Mouse (Mus musculus) heart, embryonic 12.5 days (tissue): ENCODE measurements around the gene Naxd. TPM values are rescaled to one million over a fixed set of nuclear protein-coding genes. Genes with fewer than 3 reads are reported as not detected.

Experiments
- ATAC-seq: fragments of 200-750 bp; cut with Nextera tagmentation; 2 replicates; pipeline ENCODE4 v1.8.0; 2017; ENCODE audit warnings: moderate TSS enrichment, moderate library complexity; ENCODE audit not compliant: insufficient number of reproducible peaks, low FRiP score
- H3K27ac ChIP-seq: fragments of 300-500 bp; sonication (generic); 2 replicates; pipeline ENCODE4 v1.5.1; 2016; ENCODE audit warnings: mild to moderate bottlenecking, moderate library complexity; ENCODE audit not compliant: poor library complexity, severe bottlenecking
- H3K27me3 ChIP-seq: fragments of 300-500 bp; sonication (generic); replicated peaks from 2 replicates; pipeline ENCODE4 v1.6.1; 2016; ENCODE audit warnings: mild to moderate bottlenecking, moderate library complexity
- H3K36me3 ChIP-seq: fragments of 300-500 bp; sonication (generic); 2 replicates; pipeline ENCODE4 v1.6.1; 2016; ENCODE audit warnings: mild to moderate bottlenecking, moderate library complexity
- H3K4me1 ChIP-seq: fragments of 300-500 bp; sonication (generic); replicated peaks from 2 replicates; pipeline ENCODE4 v1.6.1; 2016; ENCODE audit warnings: mild to moderate bottlenecking
- H3K4me2 ChIP-seq: fragments of 300-500 bp; sonication (generic); 2 replicates; pipeline ENCODE4 v1.6.1; 2016; ENCODE audit warnings: mild to moderate bottlenecking, moderate library complexity
- H3K4me3 ChIP-seq: fragments of 300-500 bp; sonication (generic); 2 replicates; pipeline ENCODE4 v1.5.1; 2016; ENCODE audit warnings: mild to moderate bottlenecking
- H3K9ac ChIP-seq: fragments of 300-500 bp; sonication (generic); 2 replicates; pipeline ENCODE4 v1.6.1; 2016; ENCODE audit warnings: mild to moderate bottlenecking, moderate library complexity
- H3K9me3 ChIP-seq: fragments of 300-500 bp; sonication (generic); replicated peaks from 2 replicates; pipeline ENCODE4 v1.6.1; 2016; ENCODE audit warnings: mild to moderate bottlenecking, moderate library complexity
- WGBS: fragments of 180-500 bp; shearing (Covaris S2); methylation state at CpG from one replicate; pipeline ENCODE4 v1.1.7; 2016; 5-methylcytosine and 5-hydroxymethylcytosine counted together
- polyA plus RNA-seq: library from polyadenylated mRNA; unstranded; fragments of >200 nt; fragmentation: Nextera tagmentation; extraction: Ambion mirVana; gene quantifications from 2 replicates; pipeline ENCODE4 v1.2.1, GENCODE M21; 2016

The Naxd gene
- polyA plus RNA-seq, 1 experiment from 2014 or later, result 71.0 TPM

- H3K27me3 ChIP-seq, result peaks cover 10% of the 10 kb centered on the region; the same call in 1 of the 2 replicates
- no peaks in the 10 kb centered on the region for H3K9me3 ChIP-seq
- H3K4me1 ChIP-seq, result peaks cover 54% of the 10 kb centered on the region
- 26% methylated on average over 4 of the region's 4 CpGs for WGBS
- peak overlapping the region; percentile 91 for H3K27ac ChIP-seq
- H3K36me3 ChIP-seq, result no peaks in the 10 kb centered on the region
- peak overlapping the region; percentile 47 for H3K9ac ChIP-seq
- H3K4me2 ChIP-seq, result peak overlapping the region; percentile 98
- no peak overlapping the region for H3K4me3 ChIP-seq
- ATAC-seq, result 0 out of 2 replicates have a peak, but pooled peaks have one; percentile 19
Observed at GRCm38 (mm10) chr8:11473072-11473471, 24.2 kb upstream of the Naxd start.

GRCm38 (mm10) chr8:11475397-11475796 lies 21.9 kb upstream of the Naxd start:
- Histone ChIP-seq H3K4me1 (peaks cover 66% of the 10 kb centered on the region), H3K27me3 (peaks cover 21% of the 10 kb centered on the region), H3K27ac (peak overlapping the region; percentile 91), H3K4me2 (peak overlapping the region; percentile 98), H3K36me3 (no peaks in the 10 kb centered on the region), H3K4me3 (peak overlapping the region; percentile 78), H3K9ac (peak overlapping the region; percentile 46; the same call in 1 of the 2 replicates), H3K9me3 (no peaks in the 10 kb centered on the region)
- 6% methylated on average over 9 of the region's 10 CpGs for WGBS
- no peak for ATAC-seq

GRCm38 (mm10) chr8:11475876-11476275 lies 21.4 kb upstream of the Naxd start:
- Histone ChIP-seq H3K36me3 (no peaks in the 10 kb centered on the region), H3K9me3 (no peaks in the 10 kb centered on the region), H3K4me1 (peaks cover 66% of the 10 kb centered on the region), H3K9ac (peak overlapping the region; percentile 37; the same call in 1 of the 2 replicates), H3K4me2 (peak overlapping the region; percentile 98), H3K4me3 (peak overlapping the region; percentile 78), H3K27me3 (peaks cover 23% of the 10 kb centered on the region), H3K27ac (peak overlapping the region; percentile 91)
- 11% methylated on average over 2 of the region's 2 CpGs for WGBS
- no peak for ATAC-seq

DNA sequence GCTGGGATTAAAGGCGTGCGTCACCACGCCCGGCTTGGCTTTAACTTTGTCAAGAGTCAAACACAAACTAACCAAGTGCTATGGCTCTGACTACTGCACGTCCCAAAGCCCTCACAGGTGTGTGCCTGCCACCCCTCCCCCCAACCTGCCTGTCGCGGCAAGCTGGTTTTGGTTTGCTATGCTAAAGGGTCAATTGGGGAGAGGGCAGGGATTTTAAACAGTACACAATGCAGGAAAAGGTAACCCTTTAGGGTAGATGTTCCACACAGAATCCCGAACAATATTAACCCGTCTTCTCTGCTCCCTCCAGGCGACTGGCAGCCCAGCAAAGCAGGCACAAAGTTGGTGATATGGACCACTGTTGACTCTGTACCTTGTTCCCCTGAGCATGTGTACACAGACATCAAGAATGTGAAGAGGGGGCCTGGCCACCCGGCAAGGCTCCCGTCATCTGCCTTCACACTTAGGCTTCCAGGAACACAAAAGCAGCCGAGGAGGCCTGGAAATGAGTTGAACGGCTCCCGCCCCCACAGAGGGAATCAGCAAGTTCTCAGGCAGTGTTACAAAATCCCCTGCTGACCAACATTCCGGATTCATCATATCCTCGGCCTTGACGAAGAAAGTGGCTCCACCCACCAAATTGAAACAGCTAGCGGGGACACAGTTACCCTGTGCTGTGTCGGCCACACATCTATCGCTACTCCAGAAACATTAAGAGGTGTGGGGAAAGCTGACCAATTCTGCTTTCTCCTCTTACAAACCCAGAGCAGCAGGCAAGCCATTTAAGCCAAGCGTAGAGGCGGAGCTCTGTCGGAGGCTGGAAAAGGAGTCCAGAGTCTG lies 20.7 kb upstream of the Naxd start:
- peak overlapping the region; percentile 56 for H3K9ac ChIP-seq
- peaks cover 61% of the 10 kb centered on the region for H3K4me1 ChIP-seq
- ATAC-seq, result no peak
- H3K27ac ChIP-seq, result peak overlapping the region; percentile 91
- 7% methylated on average over 24 of the region's 24 CpGs for WGBS
- H3K4me2 ChIP-seq, result peak overlapping the region; percentile 98
- H3K9me3 ChIP-seq, result no peaks in the 10 kb centered on the region
- no peaks in the 10 kb centered on the region for H3K36me3 ChIP-seq
- H3K4me3 ChIP-seq, result peak overlapping the region; percentile 78
- peaks cover 24% of the 10 kb centered on the region for H3K27me3 ChIP-seq

- no peak for ATAC-seq
- H3K4me3 ChIP-seq, result peak overlapping the region; percentile 78
- H3K4me2 ChIP-seq, result peak overlapping the region; percentile 98
- H3K4me1 ChIP-seq, result peaks cover 63% of the 10 kb centered on the region
- 4% methylated on average over 9 of the region's 9 CpGs for WGBS
- peak overlapping the region; percentile 91 for H3K27ac ChIP-seq
- peaks cover 28% of the 10 kb centered on the region for H3K27me3 ChIP-seq
- H3K9me3 ChIP-seq, result no peaks in the 10 kb centered on the region
- no peaks in the 10 kb centered on the region for H3K36me3 ChIP-seq
- peak overlapping the region; percentile 56 for H3K9ac ChIP-seq
Observed at GRCm38 (mm10) chr8:11477178-11477553, 20.1 kb upstream of the Naxd start.

DNA sequence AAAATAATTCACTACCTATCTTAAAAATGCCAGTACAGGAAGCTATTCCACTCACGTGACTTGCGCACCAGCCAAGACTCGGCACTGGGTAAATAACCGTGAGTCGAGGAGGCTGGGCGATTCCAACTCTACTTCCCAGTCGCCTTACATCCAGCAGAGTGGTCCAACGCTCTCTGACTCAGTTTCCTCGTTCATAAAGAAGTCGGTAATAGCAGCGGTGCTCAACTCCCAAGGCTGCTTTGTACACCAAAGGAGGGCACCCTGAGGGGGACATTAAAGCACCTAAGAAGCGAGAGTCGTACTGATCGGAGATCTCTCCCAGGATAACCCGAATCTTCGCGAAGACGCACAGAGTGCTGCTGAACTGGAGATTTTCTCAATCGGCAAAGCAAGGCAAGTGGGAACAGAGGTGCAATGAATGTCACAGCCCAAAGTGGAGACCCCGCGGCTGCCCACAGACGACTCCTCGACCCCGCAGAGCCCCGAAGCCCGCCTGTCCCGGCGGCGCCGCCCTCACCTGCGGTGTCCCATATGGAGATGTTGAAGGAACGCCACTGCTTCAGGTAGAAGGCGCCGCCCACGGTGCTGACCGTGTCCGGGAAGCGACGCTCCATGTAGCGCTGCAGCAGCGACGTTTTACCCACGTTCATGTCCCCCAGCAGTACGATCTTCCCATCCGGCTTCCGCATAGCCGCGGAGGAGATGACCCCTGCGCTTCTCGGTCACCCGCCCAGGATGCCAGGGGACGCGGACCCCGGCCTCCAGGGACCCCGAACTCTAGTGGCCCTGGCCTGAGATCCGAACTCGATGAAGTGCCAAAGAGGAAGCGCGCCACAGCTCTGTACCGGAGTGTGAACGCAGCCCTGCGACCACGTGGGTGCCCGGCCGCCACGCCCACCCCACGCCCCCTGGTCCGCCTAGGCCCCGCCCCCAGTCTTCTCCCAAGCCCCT lies 19.2 kb upstream of the Naxd start, which contains the start of gene Rab20:
TSS of gene Rab20 (minus strand) at position 900 of the 951 bp plus-strand sequence.
- H3K27ac ChIP-seq, result peak within 1 kb of the TSS; percentile 91
- H3K27me3 ChIP-seq, result peaks cover 28% of the 10 kb centered on the region
- H3K9ac ChIP-seq, result peak within 1 kb of the TSS; percentile 80
- H3K4me3 ChIP-seq, result peak within 1 kb of the TSS; percentile 78
- H3K4me1 ChIP-seq, result peaks cover 57% of the 10 kb centered on the region
- no peaks in the 10 kb centered on the region for H3K9me3 ChIP-seq
- peak; percentile 73 for ATAC-seq
- no peaks in the 10 kb centered on the region for H3K36me3 ChIP-seq
- WGBS, result under 1% methylated on average over 69 of the region's 69 CpGs
- H3K4me2 ChIP-seq, result peak within 1 kb of the TSS; percentile 98

GRCm38 (mm10) chr8:11478807-11479527 lies 18.3 kb upstream of the Naxd start:
- peaks cover 48% of the 10 kb centered on the region for H3K4me1 ChIP-seq
- peak overlapping the region; percentile 80 for H3K9ac ChIP-seq
- H3K27ac ChIP-seq, result peak overlapping the region; percentile 47

DNA sequence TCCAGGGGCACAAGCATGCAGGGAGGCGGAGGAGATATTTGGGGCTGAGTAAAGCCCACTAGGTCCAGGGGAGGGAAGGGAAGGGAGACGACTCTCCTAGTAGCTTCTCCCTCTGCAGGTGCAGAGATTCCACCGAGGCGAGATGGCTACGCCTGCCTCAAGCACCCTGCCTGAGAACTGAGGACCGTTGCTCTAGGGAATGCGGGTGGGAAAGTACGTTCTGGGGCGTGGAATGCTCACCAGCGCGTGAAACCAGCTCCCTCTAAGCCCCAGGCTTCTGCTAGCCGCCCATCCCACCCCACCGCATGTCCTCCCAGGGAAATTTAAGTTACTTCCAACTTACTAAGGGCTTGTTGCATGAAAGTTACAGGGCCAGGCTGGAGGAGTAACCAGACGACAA lies 17.7 kb upstream of the Naxd start:
- peak overlapping the region; percentile 80; the same call in 1 of the 2 replicates for H3K9ac ChIP-seq

More at GRCm38 (mm10) chr8:11478807-11479527, 18.3 kb upstream of the Naxd start:
- H3K4me2 ChIP-seq, result peak overlapping the region; percentile 98
- no peaks in the 10 kb centered on the region for H3K36me3 ChIP-seq
- 3% methylated on average over 23 of the region's 23 CpGs for WGBS
- no peaks in the 10 kb centered on the region for H3K9me3 ChIP-seq
- ATAC-seq, result no peak
- peak overlapping the region; percentile 78 for H3K4me3 ChIP-seq
- H3K27me3 ChIP-seq, result peaks cover 28% of the 10 kb centered on the region

DNA sequence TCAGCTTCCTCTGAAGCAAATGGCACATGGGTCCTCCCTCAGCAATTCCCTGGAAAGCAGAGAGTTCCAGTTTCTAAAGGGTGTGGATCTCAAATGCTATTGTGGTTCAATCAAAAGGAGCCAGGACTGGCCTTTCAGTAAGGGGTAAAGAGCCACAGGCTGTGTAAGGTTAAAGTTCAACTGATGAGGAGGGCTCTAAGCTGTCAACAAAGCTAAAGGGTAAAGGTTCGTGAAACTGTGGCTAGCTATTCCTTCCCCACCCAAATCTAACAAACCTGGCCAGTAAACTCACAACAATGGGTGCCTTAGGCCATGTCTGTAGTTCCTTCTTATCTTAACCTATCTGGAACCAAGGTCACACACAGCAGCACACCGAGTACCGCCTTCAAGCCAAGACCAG lies 15.4 kb upstream of the Naxd start:
- Histone ChIP-seq H3K4me2 (no peak overlapping the region), H3K4me1 (peaks cover 22% of the 10 kb centered on the region), H3K9me3 (no peaks in the 10 kb centered on the region), H3K36me3 (no peaks in the 10 kb centered on the region), H3K4me3 (no peak overlapping the region), H3K27me3 (peaks cover 22% of the 10 kb centered on the region), H3K9ac (no peak overlapping the region), H3K27ac (peak overlapping the region; percentile 85)
- WGBS, result 57% methylated on average over 3 of the region's 3 CpGs
- ATAC-seq, result no peak

More for the DNA sequence above, 17.7 kb upstream of the Naxd start:
- H3K36me3 ChIP-seq, result no peaks in the 10 kb centered on the region
- ATAC-seq, result no peak
- WGBS, result 11% methylated on average over 14 of the region's 14 CpGs
- H3K4me2 ChIP-seq, result peak overlapping the region; percentile 98
- no peaks in the 10 kb centered on the region for H3K9me3 ChIP-seq
- H3K27ac ChIP-seq, result no peak overlapping the region
- H3K4me3 ChIP-seq, result peak overlapping the region; percentile 78
- H3K27me3 ChIP-seq, result peaks cover 24% of the 10 kb centered on the region
- peaks cover 42% of the 10 kb centered on the region for H3K4me1 ChIP-seq

- Histone ChIP-seq H3K9me3 (no peaks in the 10 kb centered on the region), H3K9ac (no peak overlapping the region), H3K27me3 (peaks cover 22% of the 10 kb centered on the region), H3K4me2 (no peak overlapping the region), H3K36me3 (no peaks in the 10 kb centered on the region), H3K27ac (peak overlapping the region; percentile 85), H3K4me1 (peaks cover 22% of the 10 kb centered on the region), H3K4me3 (no peak overlapping the region)
- ATAC-seq, result peak; percentile 37; the same call in 1 of the 2 replicates
- WGBS, result 37% methylated on average over 3 of the region's 3 CpGs
Observed at GRCm38 (mm10) chr8:11482537-11482936, 14.8 kb upstream of the Naxd start.
